Mouse (Mus musculus) urinary bladder, postnatal 25 days (tissue): ENCODE measurements around the gene Slc38a3.
A peak's percentile ranks its signal among the peaks of the same experiment; 100 is the strongest.

Source experiments
- DNase-seq: peaks from one replicate; pipeline ENCODE4 v3.0.0; 2022; ENCODE audit warnings: low spot score

Gene Slc38a3

GRCm38 (mm10) chr9:107695441-107696105 lies 26.2 kb upstream of the Slc38a3 start:
- DNase-seq = no peak

GRCm38 (mm10) chr9:107694627-107695026 lies 25.3 kb upstream of the Slc38a3 start:
- no peak for DNase-seq

- DNase-seq = no peak
These were observed 24.2 kb upstream of the Slc38a3 start for GRCm38 (mm10) chr9:107693433-107693987.

GRCm38 (mm10) chr9:107692785-107693184 lies 23.5 kb upstream of the Slc38a3 start:
- DNase-seq = no peak

DNA sequence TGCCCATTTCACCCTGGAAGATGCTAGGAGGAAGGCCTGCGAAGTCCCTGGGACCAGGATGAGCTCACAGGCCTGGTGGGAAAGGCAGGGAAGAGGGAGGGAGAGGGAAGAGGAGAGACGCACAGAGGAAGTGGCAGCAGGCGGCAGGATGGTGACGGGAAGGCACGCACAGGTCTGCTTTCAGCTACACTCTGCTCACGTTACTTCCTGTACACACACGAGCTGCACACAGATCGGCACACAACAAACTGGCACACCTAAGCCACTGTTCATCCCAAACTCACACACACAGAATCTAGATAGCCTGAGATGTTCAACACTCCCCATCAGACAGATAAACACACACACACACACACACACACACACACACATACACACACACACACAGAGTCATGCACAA lies 21.1 kb upstream of the Slc38a3 start:
- no peak for DNase-seq

DNA sequence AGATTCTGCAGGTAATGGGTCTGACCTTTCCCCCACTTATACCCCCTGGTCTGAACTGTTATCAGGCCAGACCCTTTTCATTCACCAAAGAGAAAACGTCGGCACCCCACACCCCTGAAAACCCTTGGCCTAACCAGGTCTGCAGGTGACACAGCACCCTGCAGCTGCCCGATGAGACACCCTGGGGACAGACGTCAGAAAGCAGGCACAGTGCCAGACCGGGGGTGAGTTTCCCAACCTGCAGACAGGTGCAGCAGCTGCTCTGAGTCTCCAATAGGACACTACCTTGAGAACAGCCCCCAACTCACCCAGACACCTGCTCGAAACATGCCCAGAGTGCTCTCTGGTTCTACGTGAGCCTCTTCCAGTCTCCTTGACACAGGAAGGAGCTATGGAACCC lies 19.6 kb upstream of the Slc38a3 start:
- DNase-seq = no peak

DNA sequence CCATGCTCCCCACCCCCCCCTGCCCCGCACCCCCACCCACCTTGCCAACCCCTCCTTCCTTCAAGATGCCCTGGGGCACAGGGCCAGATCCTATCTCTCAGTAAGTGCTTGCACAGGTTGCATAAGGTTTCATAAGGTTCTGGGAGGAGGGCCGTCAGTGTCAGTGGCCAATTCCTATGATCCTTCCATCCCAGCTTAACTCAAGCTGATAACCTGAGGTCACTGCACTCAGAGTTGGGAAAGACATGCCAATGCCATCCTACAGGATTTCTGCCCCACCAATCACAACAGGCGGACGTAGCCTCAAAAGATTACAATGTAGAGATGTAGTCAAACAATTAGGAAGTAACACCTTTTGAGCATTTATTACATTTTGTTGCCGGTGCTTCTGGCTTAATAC lies 19.1 kb upstream of the Slc38a3 start:
- DNase-seq = no peak

DNA sequence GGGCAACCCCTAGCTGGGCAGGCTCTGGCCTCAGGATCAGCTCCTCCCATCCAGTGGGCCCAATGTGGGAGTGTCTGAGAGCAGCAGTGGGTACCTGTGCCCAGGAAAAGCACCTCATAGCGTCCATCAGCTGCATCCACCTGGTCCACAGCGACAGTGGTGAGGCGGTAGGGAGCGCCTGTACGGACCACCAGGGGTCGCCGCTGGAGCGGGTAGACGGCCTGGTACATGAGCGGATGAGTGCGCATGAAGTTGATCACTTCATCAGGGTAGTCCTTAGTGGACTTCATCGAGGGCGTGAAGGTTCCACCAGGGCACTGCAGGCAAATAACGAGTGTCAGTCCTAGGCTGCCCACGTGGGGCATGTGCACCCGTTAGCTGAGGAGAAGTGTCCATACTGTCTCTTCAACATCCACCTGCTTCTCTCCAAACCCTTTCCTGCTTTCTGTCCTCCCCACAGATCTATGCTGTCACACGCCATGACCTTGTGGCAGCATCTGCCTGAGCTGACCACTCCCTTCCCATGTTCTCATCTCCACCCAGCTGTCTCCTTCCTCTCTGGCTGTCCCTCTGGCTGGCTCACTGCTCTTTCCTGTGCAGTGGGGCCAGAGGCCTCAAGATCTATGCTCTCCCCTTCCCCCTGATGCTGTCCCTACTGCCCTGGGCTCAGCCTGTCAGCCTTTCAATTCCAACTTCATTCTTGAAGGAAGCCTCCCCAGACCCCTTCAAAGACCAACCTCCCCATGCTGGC lies 16.1 kb upstream of the Slc38a3 start:
- DNase-seq = no peak

GRCm38 (mm10) chr9:107682405-107682804 lies 13.1 kb upstream of the Slc38a3 start:
- no peak for DNase-seq

GRCm38 (mm10) chr9:107679501-107679900 lies 10.2 kb upstream of the Slc38a3 start, which contains the start of gene Gnat1:
TSS of gene Gnat1 (minus strand) at chr9:107679712.
- DNase-seq = no peak

- DNase-seq = no peak
These were observed 9.5 kb upstream of the Slc38a3 start for GRCm38 (mm10) chr9:107678861-107679260.

GRCm38 (mm10) chr9:107677819-107678526 lies 8.6 kb upstream of the Slc38a3 start:
- DNase-seq = peak; percentile 75

DNA sequence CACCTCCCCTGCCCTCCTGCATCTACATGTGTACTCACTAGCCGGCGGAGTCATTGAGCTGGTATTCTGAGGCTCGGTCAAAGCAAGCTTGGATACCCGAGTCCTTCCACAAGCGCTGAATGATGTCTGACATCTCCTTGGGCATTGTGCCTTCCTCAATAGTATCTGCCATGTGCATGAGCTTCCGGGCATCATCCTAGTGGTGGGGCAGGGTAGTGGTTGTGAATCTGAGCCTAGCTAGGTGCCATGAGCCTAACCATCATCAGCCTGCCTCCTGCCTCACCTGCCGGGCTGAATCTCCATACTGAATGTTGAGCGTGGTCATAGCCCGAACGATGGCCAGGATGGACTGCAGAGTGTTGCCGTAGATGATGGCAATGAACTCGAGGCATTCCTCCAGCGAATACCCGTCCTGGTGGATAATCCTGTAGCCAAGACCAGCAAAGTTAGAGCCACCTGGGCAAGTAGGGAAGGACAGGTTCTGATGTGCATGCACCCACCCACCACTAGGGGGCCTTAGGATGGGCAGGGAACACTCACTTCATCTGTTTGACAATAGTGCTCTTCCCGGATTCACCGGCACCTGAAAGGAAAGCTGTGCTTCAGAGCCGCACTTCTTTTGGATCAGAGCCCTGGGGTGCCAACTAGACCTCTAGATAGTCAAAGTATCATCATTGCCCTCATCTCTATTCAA lies 7.9 kb upstream of the Slc38a3 start:
- no peak for DNase-seq

DNA sequence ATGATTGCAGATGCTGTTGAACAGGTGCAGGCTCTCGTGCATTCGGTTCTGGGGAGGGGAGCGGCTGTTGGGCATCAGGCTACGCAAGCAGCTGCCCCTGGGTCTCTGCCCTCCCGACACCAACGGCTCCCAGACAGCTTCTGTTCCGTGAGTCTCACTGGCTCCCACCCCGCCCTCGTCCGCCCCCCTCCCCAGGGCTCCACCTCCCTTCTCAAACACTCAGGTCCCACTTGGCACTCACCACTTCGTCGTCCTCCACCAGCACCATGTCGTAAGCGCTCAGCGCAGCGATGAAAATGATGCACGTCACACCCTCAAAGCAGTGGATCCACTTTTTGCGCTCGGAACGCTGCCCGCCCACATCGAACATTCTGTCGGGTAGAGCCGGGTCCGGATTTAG lies 7.0 kb upstream of the Slc38a3 start:
- no peak for DNase-seq

DNA sequence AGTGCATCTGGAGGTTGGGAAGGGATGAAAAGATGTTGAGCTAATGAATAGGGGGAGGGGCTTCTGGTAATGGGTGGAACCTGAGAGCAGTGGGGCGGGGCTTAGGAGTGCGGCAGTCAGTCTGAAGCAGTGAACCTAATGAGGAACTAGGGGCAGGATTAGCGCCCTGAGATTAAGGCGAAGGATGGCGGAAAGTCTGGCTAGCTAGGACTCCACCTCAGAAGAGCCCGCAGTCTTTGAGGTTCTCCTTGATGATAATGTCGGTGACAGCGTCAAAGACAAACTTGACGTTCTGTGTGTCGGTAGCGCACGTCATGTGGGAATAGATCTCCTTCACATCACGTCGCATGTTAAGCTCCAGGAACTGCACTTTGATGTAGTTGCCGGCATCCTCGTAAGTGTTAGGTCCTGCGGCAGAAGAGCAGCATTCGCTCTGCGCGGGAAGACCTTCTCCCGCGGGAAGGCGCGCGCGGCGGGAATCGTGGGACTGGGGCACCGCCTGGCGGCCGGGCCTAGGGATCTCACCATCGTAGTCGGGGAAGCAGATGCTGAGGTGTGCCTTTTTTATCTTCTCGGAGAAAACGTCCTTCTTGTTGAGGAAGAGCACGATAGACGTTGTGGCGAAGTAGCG lies 6.5 kb upstream of the Slc38a3 start:
- DNase-seq = peak; percentile 73

GRCm38 (mm10) chr9:107674609-107675429 lies 5.5 kb upstream of the Slc38a3 start:
- no peak for DNase-seq

GRCm38 (mm10) chr9:107670259-107670658 lies 929 bp upstream of the Slc38a3 start:
- DNase-seq = no peak

DNA sequence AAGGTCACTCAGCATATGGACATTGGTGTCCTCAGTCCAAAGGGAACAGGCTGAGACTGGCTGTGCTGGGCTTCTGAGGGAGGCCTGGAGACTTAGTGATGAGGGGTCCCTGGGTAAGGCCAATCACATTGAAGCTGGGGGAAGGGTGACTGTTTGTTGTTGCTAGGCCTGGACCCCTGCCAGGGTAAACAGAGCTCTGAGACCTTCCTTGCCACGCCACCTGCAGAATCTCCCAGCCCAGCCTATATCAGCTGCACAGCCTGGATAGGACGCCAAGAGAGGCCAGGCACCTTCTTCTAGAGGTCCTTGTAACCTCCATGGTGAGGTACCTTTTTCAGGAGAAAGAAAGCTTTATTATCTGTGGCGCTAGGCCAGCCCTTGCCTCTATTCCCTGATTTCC lies 414 bp downstream of the Slc38a3 start:
- no peak for DNase-seq

- no peak for DNase-seq
These were observed 1.3 kb downstream of the Slc38a3 start for GRCm38 (mm10) chr9:107668011-107668410.

- DNase-seq = no peak
These were observed 2.1 kb downstream of the Slc38a3 start for GRCm38 (mm10) chr9:107667219-107667618.

DNA sequence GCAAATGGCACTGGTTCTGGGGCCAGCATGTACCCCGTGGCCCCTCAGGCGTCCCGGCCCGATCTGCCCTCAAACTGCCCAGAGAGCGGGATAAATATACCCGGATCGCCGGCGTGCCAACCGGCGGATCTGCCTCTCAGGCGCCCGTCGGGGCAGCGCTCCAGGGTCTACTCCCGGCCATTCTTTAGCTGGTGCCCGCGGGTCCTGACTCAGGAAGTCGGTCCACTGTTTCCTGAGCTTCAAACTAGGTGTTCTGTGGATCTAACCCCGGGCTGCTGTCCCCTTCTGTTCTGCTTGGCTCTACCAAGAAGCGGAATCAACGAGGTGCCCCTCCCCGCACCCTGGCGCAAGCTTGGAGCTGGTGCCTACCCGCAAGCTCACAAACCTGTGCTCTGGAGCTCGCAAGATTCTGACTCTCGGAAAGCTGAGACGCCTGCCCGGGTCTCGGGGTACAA lies 2.6 kb downstream of the Slc38a3 start:
- DNase-seq = no peak
